Mouse (Mus musculus) midbrain, embryonic 15.5 days (tissue): ENCODE results near the gene Fez1. TPM values are rescaled to one million over a fixed set of nuclear protein-coding genes. Genes with fewer than 3 reads are reported as not detected.

Experiments
- ATAC-seq: fragments of 200-750 bp; cut with Nextera tagmentation; replicated peaks from 2 replicates; pipeline ENCODE4 v1.8.0; 2017; ENCODE audit warnings: moderate TSS enrichment
- H3K27ac ChIP-seq: fragments of 300-500 bp; sonication (generic); 2 replicates; pipeline ENCODE4 v1.5.1; 2015; ENCODE audit warnings: mild to moderate bottlenecking, inconsistent platforms
- H3K27me3 ChIP-seq: fragments of 300-500 bp; sonication (generic); replicated peaks from 2 replicates; pipeline ENCODE4 v1.6.1; 2015; ENCODE audit warnings: inconsistent platforms
- H3K36me3 ChIP-seq: fragments of 300-500 bp; sonication (generic); replicated peaks from 2 replicates; pipeline ENCODE4 v1.6.1; 2015; ENCODE audit warnings: inconsistent platforms
- H3K4me1 ChIP-seq: fragments of 300-500 bp; sonication (generic); 2 replicates; pipeline ENCODE4 v1.6.1; 2015; ENCODE audit warnings: inconsistent platforms
- H3K4me2 ChIP-seq: fragments of 300-500 bp; sonication (generic); 2 replicates; pipeline ENCODE4 v1.6.1; 2015; ENCODE audit warnings: inconsistent platforms, mild to moderate bottlenecking, moderate library complexity
- H3K4me3 ChIP-seq: fragments of 300-500 bp; sonication (generic); 2 replicates; pipeline ENCODE4 v1.5.1; 2015; ENCODE audit warnings: mild to moderate bottlenecking, inconsistent platforms
- H3K9ac ChIP-seq: fragments of 300-500 bp; sonication (generic); 2 replicates; pipeline ENCODE4 v1.6.1; 2015; ENCODE audit warnings: mild to moderate bottlenecking, inconsistent platforms
- H3K9me3 ChIP-seq: fragments of 300-500 bp; sonication (generic); 2 replicates; pipeline ENCODE4 v1.6.1; 2016; ENCODE audit warnings: inconsistent platforms
- WGBS: fragments of 180-500 bp; shearing (Covaris S2); methylation state at CpG from one replicate; pipeline ENCODE4 v1.1.7; 2015; ENCODE audit warnings: mixed read lengths; 5-methylcytosine and 5-hydroxymethylcytosine counted together
- polyA plus RNA-seq: library from polyadenylated mRNA; unstranded; fragments of >200 nt; fragmentation: Nextera tagmentation; extraction: Ambion mirVana; gene quantifications from 2 replicates; pipeline ENCODE4 v1.2.1, GENCODE M21; 2015

Gene Fez1
- polyA plus RNA-seq, 1 experiment from 2014 or later: 586 TPM

GRCm38 (mm10) chr9:36876313-36876712, 54.6 kb downstream of the Fez1 start:
- H3K9ac ChIP-seq: no peak overlapping the region
- peaks cover under 1% of the 10 kb centered on the region; the same call in 1 of the 2 replicates for H3K4me1 ChIP-seq
- no peak overlapping the region for H3K4me3 ChIP-seq
- no peak overlapping the region for H3K27ac ChIP-seq
- no peak for ATAC-seq
- 89% methylated on average over 5 of the region's 5 CpGs for WGBS
- no peaks in the 10 kb centered on the region for H3K9me3 ChIP-seq
- H3K4me2 ChIP-seq: no peak overlapping the region
- peaks cover 70% of the 10 kb centered on the region for H3K36me3 ChIP-seq
- H3K27me3 ChIP-seq: no peaks in the 10 kb centered on the region

DNA sequence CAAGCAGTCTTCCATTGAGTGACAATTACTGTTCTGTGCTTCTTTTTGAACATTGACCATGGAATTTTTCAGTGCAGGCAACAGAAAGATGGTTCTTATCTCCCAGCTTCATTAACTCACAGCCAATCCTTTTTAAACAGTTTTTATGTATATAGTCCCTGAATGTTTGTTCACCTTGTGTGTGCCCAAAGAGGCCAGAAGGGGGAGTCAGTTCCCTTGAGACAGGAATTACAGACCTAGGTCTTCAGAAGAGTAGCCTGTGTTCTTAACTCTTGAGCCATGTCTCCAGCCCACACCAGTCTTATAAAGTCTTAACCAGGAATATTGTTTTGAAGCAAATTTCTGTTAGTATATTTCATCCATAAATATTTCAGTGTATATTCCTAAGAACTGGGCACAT, 55.1 kb downstream of the Fez1 start:
- H3K27me3 ChIP-seq: no peaks in the 10 kb centered on the region
- no peak overlapping the region for H3K4me2 ChIP-seq
- H3K4me1 ChIP-seq: peaks cover 5% of the 10 kb centered on the region
- H3K27ac ChIP-seq: no peak overlapping the region
- H3K4me3 ChIP-seq: no peak overlapping the region
- no peaks in the 10 kb centered on the region for H3K9me3 ChIP-seq
- ATAC-seq: no peak
- peaks cover 65% of the 10 kb centered on the region for H3K36me3 ChIP-seq
- H3K9ac ChIP-seq: no peak overlapping the region

DNA sequence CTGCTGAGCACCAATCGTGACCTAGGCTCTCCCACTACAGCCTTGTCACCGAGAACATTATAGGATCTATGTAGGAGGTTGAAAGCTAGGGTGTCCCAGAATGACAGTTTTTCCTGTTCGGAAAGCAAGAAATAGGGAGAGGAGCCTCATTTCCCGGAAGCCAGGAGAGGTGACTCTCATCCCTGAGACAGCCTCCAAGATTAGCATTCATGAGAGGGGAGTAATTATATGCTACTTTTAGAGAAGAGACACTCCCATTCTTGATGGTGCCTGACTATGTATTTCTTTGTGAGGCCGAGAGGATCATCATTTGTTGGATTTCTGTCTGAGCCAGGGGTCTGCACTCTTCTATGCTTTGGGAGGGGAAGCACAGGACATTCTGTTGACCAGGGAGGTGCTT, 60.0 kb downstream of the Fez1 start:
- WGBS: 38% methylated on average over 5 of the region's 5 CpGs
- Histone ChIP-seq H3K9ac (no peak overlapping the region), H3K4me2 (no peak overlapping the region)

GRCm38 (mm10) chr9:36882034-36882745, 60.5 kb downstream of the Fez1 start:
- peaks cover 15% of the 10 kb centered on the region for H3K4me1 ChIP-seq
- no peaks in the 10 kb centered on the region for H3K27me3 ChIP-seq
- H3K9me3 ChIP-seq: no peaks in the 10 kb centered on the region
- 23% methylated on average over 8 of the region's 8 CpGs for WGBS
- peaks cover 20% of the 10 kb centered on the region for H3K36me3 ChIP-seq
- H3K4me3 ChIP-seq: no peak overlapping the region
- ATAC-seq: peak; percentile 90
- H3K9ac ChIP-seq: no peak overlapping the region
- H3K4me2 ChIP-seq: no peak overlapping the region
- H3K27ac ChIP-seq: peak overlapping the region; percentile 87

More for the DNA sequence above, 60.0 kb downstream of the Fez1 start:
- ATAC-seq: peak; percentile 60
- no peak overlapping the region for H3K4me3 ChIP-seq
- peaks cover 15% of the 10 kb centered on the region for H3K4me1 ChIP-seq
- peaks cover 26% of the 10 kb centered on the region for H3K36me3 ChIP-seq
- H3K27me3 ChIP-seq: no peaks in the 10 kb centered on the region
- H3K27ac ChIP-seq: peak overlapping the region; percentile 87
- H3K9me3 ChIP-seq: no peaks in the 10 kb centered on the region

- no peaks in the 10 kb centered on the region for H3K27me3 ChIP-seq
- H3K27ac ChIP-seq: no peak overlapping the region
- no peak overlapping the region for H3K4me3 ChIP-seq
- H3K36me3 ChIP-seq: peaks cover 12% of the 10 kb centered on the region
- no peaks in the 10 kb centered on the region for H3K9me3 ChIP-seq
- WGBS: 84% methylated on average over 3 of the region's 3 CpGs
- H3K9ac ChIP-seq: no peak overlapping the region
- no peak overlapping the region for H3K4me2 ChIP-seq
- no peak for ATAC-seq
- peaks cover 15% of the 10 kb centered on the region for H3K4me1 ChIP-seq
Observed at GRCm38 (mm10) chr9:36883569-36883968, 61.9 kb downstream of the Fez1 start.

DNA sequence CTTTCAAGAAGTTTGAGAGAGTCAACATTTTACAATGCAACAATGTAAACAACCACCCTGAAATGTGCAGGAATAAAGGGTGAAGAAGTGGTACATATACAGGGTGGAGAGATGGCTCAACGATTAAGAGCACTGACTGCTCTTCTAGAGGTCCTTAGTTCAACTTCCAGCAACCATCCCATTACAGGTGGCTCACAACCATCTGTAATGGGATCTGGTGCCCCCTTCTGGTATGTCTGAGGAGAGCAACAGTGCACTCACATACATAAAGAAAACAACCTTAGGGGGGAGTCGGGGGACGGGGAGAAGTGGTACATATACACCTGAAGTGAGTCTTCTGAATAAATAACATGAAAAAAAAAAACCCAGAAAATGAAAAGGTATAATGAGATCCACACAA, 63.6 kb downstream of the Fez1 start:
- 62% methylated on average over 3 of the region's 3 CpGs for WGBS
- H3K27me3 ChIP-seq: no peaks in the 10 kb centered on the region
- no peak overlapping the region for H3K4me3 ChIP-seq
- H3K9ac ChIP-seq: no peak overlapping the region
- no peaks in the 10 kb centered on the region for H3K9me3 ChIP-seq
- no peak overlapping the region for H3K27ac ChIP-seq
- H3K4me2 ChIP-seq: no peak overlapping the region
- peaks cover 15% of the 10 kb centered on the region for H3K4me1 ChIP-seq
- no peaks in the 10 kb centered on the region for H3K36me3 ChIP-seq
- no peak for ATAC-seq

- ATAC-seq: no peak
- Histone ChIP-seq H3K27me3 (no peaks in the 10 kb centered on the region), H3K4me3 (no peak overlapping the region), H3K36me3 (no peaks in the 10 kb centered on the region; the same call in 1 of the 2 replicates), H3K9ac (no peak overlapping the region), H3K9me3 (no peaks in the 10 kb centered on the region), H3K27ac (no peak overlapping the region), H3K4me1 (no peaks in the 10 kb centered on the region), H3K4me2 (no peak overlapping the region)
- 23% methylated on average over 4 of the region's 4 CpGs for WGBS
Observed at GRCm38 (mm10) chr9:36890552-36890951, 68.9 kb downstream of the Fez1 start.

- no peaks in the 10 kb centered on the region for H3K4me1 ChIP-seq
- 84% methylated on average over 6 of the region's 6 CpGs for WGBS
- H3K36me3 ChIP-seq: no peaks in the 10 kb centered on the region; the same call in 1 of the 2 replicates
- no peak overlapping the region for H3K4me2 ChIP-seq
- no peak overlapping the region for H3K4me3 ChIP-seq
- no peak overlapping the region for H3K9ac ChIP-seq
- no peak for ATAC-seq
- H3K9me3 ChIP-seq: no peaks in the 10 kb centered on the region
- no peak overlapping the region for H3K27ac ChIP-seq
- no peaks in the 10 kb centered on the region for H3K27me3 ChIP-seq
Observed at GRCm38 (mm10) chr9:36893413-36893990, 71.8 kb downstream of the Fez1 start.

- ATAC-seq: no peak
- Histone ChIP-seq H3K27ac (no peak overlapping the region), H3K36me3 (no peaks in the 10 kb centered on the region; the same call in 1 of the 2 replicates), H3K4me2 (no peak overlapping the region), H3K4me3 (no peak overlapping the region), H3K9ac (no peak overlapping the region), H3K4me1 (no peaks in the 10 kb centered on the region), H3K27me3 (no peaks in the 10 kb centered on the region), H3K9me3 (no peaks in the 10 kb centered on the region)
- 94% methylated on average over 7 of the region's 7 CpGs for WGBS
Observed at GRCm38 (mm10) chr9:36894242-36894641, 72.6 kb downstream of the Fez1 start.

GRCm38 (mm10) chr9:36895009-36895693, 73.5 kb downstream of the Fez1 start:
- no peaks in the 10 kb centered on the region for H3K27me3 ChIP-seq
- H3K4me1 ChIP-seq: no peaks in the 10 kb centered on the region
- H3K9ac ChIP-seq: no peak overlapping the region
- no peak overlapping the region for H3K4me2 ChIP-seq
- H3K36me3 ChIP-seq: no peaks in the 10 kb centered on the region; the same call in 1 of the 2 replicates
- peak; percentile 84 for ATAC-seq
- H3K4me3 ChIP-seq: no peak overlapping the region
- H3K9me3 ChIP-seq: no peaks in the 10 kb centered on the region
- WGBS: 75% methylated on average over 8 of the region's 8 CpGs
- H3K27ac ChIP-seq: no peak overlapping the region

DNA sequence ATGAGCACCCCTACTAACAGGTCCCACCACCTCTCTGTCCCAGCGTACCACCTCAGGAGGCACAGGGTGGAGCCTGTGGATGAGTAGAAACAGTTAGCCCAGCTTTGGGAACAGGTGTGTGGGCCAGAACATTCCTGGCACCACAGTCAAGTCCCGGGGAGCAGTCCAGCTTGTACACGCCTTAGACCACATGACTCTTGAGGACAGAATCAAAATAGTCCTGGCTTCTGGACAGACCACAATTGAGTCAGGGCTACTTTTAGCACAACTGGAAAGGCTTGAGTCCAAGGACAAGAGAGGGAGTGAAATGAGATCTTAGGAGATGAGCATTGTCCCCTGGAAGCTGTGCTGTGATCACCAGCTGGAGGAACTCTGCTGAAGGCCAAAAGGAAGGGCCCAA, 76.9 kb downstream of the Fez1 start:
- no peak overlapping the region for H3K4me3 ChIP-seq
- no peaks in the 10 kb centered on the region for H3K36me3 ChIP-seq
- 95% methylated on average over 3 of the region's 3 CpGs for WGBS
- no peak overlapping the region for H3K27ac ChIP-seq
- H3K27me3 ChIP-seq: no peaks in the 10 kb centered on the region
- H3K9me3 ChIP-seq: no peaks in the 10 kb centered on the region
- H3K4me2 ChIP-seq: no peak overlapping the region
- H3K4me1 ChIP-seq: no peaks in the 10 kb centered on the region
- H3K9ac ChIP-seq: no peak overlapping the region
- no peak for ATAC-seq

GRCm38 (mm10) chr9:36900464-36900863, 78.8 kb downstream of the Fez1 start:
- H3K9ac ChIP-seq: no peak overlapping the region
- H3K9me3 ChIP-seq: no peaks in the 10 kb centered on the region
- no peak overlapping the region for H3K27ac ChIP-seq
- no peak overlapping the region for H3K4me3 ChIP-seq
- no peak for ATAC-seq
- WGBS: 91% methylated on average over 4 of the region's 4 CpGs
- no peaks in the 10 kb centered on the region for H3K36me3 ChIP-seq
- H3K27me3 ChIP-seq: no peaks in the 10 kb centered on the region
- no peaks in the 10 kb centered on the region for H3K4me1 ChIP-seq
- no peak overlapping the region for H3K4me2 ChIP-seq
